Mouse (Mus musculus) Patski (cell line): ENCODE measurements around the gene Caln1. TPM values are rescaled to one million over a fixed set of nuclear protein-coding genes. Genes with fewer than 3 reads are reported as not detected.

Experiments
- ATAC-seq: fragments of 100-300 bp; one replicate; pipeline ENCODE4 v1.8.0; 2021
- CTCF ChIA-PET: fragments of 350-600 bp; sonication (Branson Sonifier 250); formaldehyde crosslinking; loops from one replicate; lab custom pipeline; 2022; ENCODE audit warnings: inconsistent platforms; lab: Charles Lee
- POLR2A ChIA-PET: fragments of 350-600 bp; sonication (Branson Sonifier 250); formaldehyde crosslinking; loops from one replicate; lab custom pipeline; 2022; ENCODE audit warnings: antibody characterized with exemption, inconsistent platforms; lab: Charles Lee
- DNase-seq: peaks from one replicate; pipeline ENCODE4 v3.0.0-alpha.2; 2011; ENCODE audit warnings: low read depth, low spot score
- H3K27me3 ChIP-seq: fragments of 371-371 bp; one replicate; pipeline ENCODE4 v1.5.1; 2021
- CTCF ChIP-seq: fragments of 100-300 bp; IDR thresholded peaks from one replicate; pipeline ENCODE4 v1.5.1; 2021
- in situ Hi-C: fragments of 300-500 bp; cut with MboI; formaldehyde crosslinking; loops from 3 replicates; pipeline ENCODE4 v1.11.1; 2018; ENCODE audit warnings: low pct_unique_long_range_greater_than_20kb, mixed read lengths
- polyA plus RNA-seq: library from polyadenylated mRNA; unstranded; gene quantifications from one replicate; pipeline ENCODE4 v1.2.3, GENCODE M21; 2021

The Caln1 gene
- polyA plus RNA-seq, 1 experiment from 2014 or later: not detected

- TF ChIP-seq CTCF: no peak
- POLR2A ChIA-PET: no interaction called here
- ATAC-seq: no peak
- CTCF ChIA-PET: interaction anchor here (1.6 kb wide), 1 partner anchor 13 kb away, joined by 4 read pairs; no protein-coding TSS in a partner anchor
- no peak for DNase-seq
- H3K27me3 ChIP-seq: no peaks in the 10 kb centered on the region
- in situ Hi-C loops: no loop called here
These were observed 342.4 kb downstream of the Caln1 start for GRCm38 (mm10) chr5:130711643-130712042.

- TF ChIP-seq CTCF: no peak
- DNase-seq (no peak), ATAC-seq (no peak)
- ChIA-PET POLR2A (no interaction called here), CTCF (interaction anchor here (1.6 kb wide), 1 partner anchor 12 kb away, joined by 4 read pairs; no protein-coding TSS in a partner anchor)
- in situ Hi-C loops: no loop called here
- H3K27me3 ChIP-seq: no peaks in the 10 kb centered on the region
These were observed 343.0 kb downstream of the Caln1 start for GRCm38 (mm10) chr5:130712281-130712680.

- CTCF ChIA-PET: no interaction called here
- no peak for TF ChIP-seq CTCF
- POLR2A ChIA-PET: no interaction called here
- in situ Hi-C loops: no loop called here
- ATAC-seq (no peak), DNase-seq (no peak)
- H3K27me3 ChIP-seq: no peaks in the 10 kb centered on the region
These were observed 345.9 kb downstream of the Caln1 start for GRCm38 (mm10) chr5:130715181-130715580.

- in situ Hi-C loops: no loop called here
- CTCF ChIA-PET: interaction anchor here (1.0 kb wide), 1 partner anchor 10 kb away, joined by 3 read pairs; no protein-coding TSS in a partner anchor
These were observed 349.1 kb downstream of the Caln1 start for GRCm38 (mm10) chr5:130718385-130718784.

GRCm38 (mm10) chr5:130742171-130742570 lies 372.9 kb downstream of the Caln1 start:
- CTCF ChIA-PET: no interaction called here
- TF ChIP-seq CTCF: no peak

More at GRCm38 (mm10) chr5:130718385-130718784, 349.1 kb downstream of the Caln1 start:
- no peak for TF ChIP-seq CTCF
- H3K27me3 ChIP-seq: no peaks in the 10 kb centered on the region
- ATAC-seq (no peak), DNase-seq (no peak)
- POLR2A ChIA-PET: no interaction called here

GRCm38 (mm10) chr5:130757517-130757916 lies 388.3 kb downstream of the Caln1 start:
- no peak for ATAC-seq
- in situ Hi-C loops: no loop called here
- POLR2A ChIA-PET: no interaction called here
- TF ChIP-seq CTCF: peak; percentile 47
- no peaks in the 10 kb centered on the region for H3K27me3 ChIP-seq
- DNase-seq: no peak
- CTCF ChIA-PET: interaction anchor here (1.4 to 1.5 kb wide), 2 partner anchors 12 kb away, joined by 4 to 5 read pairs; no protein-coding TSS in a partner anchor

More at GRCm38 (mm10) chr5:130742171-130742570, 372.9 kb downstream of the Caln1 start:
- ATAC-seq (no peak), DNase-seq (no peak)
- in situ Hi-C loops: no loop called here
- POLR2A ChIA-PET: no interaction called here
- no peaks in the 10 kb centered on the region for H3K27me3 ChIP-seq

GRCm38 (mm10) chr5:130765784-130766183 lies 396.5 kb downstream of the Caln1 start:
- H3K27me3 ChIP-seq: peaks cover 4% of the 10 kb centered on the region
- no peak for TF ChIP-seq CTCF
- ATAC-seq (no peak), DNase-seq (no peak)
- in situ Hi-C loops: no loop called here
- ChIA-PET POLR2A (no interaction called here), CTCF (no interaction called here)

GRCm38 (mm10) chr5:130771061-130771741 lies 401.9 kb downstream of the Caln1 start:
- in situ Hi-C loops: no loop called here
- POLR2A ChIA-PET: no interaction called here
- no peak for ATAC-seq

GRCm38 (mm10) chr5:130772491-130772890 lies 403.2 kb downstream of the Caln1 start:
- no peak for ATAC-seq
- no peak for TF ChIP-seq CTCF

More at GRCm38 (mm10) chr5:130771061-130771741, 401.9 kb downstream of the Caln1 start:
- peaks cover 4% of the 10 kb centered on the region for H3K27me3 ChIP-seq
- no peak for TF ChIP-seq CTCF
- no peak for DNase-seq
- CTCF ChIA-PET: interaction anchor here (1.2 kb wide), 1 partner anchor 10 kb away, joined by 4 read pairs; no protein-coding TSS in a partner anchor

GRCm38 (mm10) chr5:130774946-130775345 lies 405.7 kb downstream of the Caln1 start:
- TF ChIP-seq CTCF: no peak

More at GRCm38 (mm10) chr5:130772491-130772890, 403.2 kb downstream of the Caln1 start:
- in situ Hi-C loops: no loop called here
- DNase-seq: no peak
- peaks cover 4% of the 10 kb centered on the region for H3K27me3 ChIP-seq
- ChIA-PET POLR2A (no interaction called here), CTCF (interaction anchor here (1.2 kb wide), 1 partner anchor 9 kb away, joined by 4 read pairs; no protein-coding TSS in a partner anchor)

More at GRCm38 (mm10) chr5:130774946-130775345, 405.7 kb downstream of the Caln1 start:
- ChIA-PET CTCF (no interaction called here), POLR2A (no interaction called here)
- ATAC-seq (no peak), DNase-seq (no peak)
- in situ Hi-C loops: no loop called here
- H3K27me3 ChIP-seq: peaks cover 2% of the 10 kb centered on the region
